Mouse (Mus musculus) stomach, postnatal 0 days (tissue): ENCODE results near the gene Rad51.

Experiments used
- CTCF ChIP-seq: IDR thresholded peaks from 2 replicates; pipeline ENCODE4 v1.5.1; 2016; ENCODE audit warnings: antibody characterized with exemption, low read depth, mild to moderate bottlenecking, moderate library complexity
- EP300 ChIP-seq: optimal IDR thresholded peaks from 2 replicates; pipeline ENCODE3; 2016; ENCODE audit warnings: antibody characterized with exemption

GRCm38 (mm10) chr2:119145199-119145598, 32.6 kb downstream of the Rad51 start:
- TF ChIP-seq EP300 (no peak), CTCF (peak; percentile 64)
